Mouse (Mus musculus) MEL (cell line): ENCODE data around the gene Ikzf5.

Experiments used
- CTCF ChIP-seq, 3 experiments: IDR thresholded peaks in 2 of 3; conservative IDR thresholded peaks in 1 of 3; 2 replicates each; pipeline ENCODE4 v1.5.1; 2011 to 2012; ENCODE audit warnings: low read length in 3 of 3, low read depth in 2 of 3, mild to moderate bottlenecking in 2 of 3, improper control_type of control experiment in 1 of 3, inconsistent platforms in 1 of 3, mixed read lengths in 1 of 3, moderate library complexity in 1 of 3; ENCODE audit not compliant: control insufficient read depth in 1 of 3, insufficient read depth in 1 of 3, poor library complexity in 1 of 3, severe bottlenecking in 1 of 3
- EP300 ChIP-seq, 2 experiments: IDR thresholded peaks; 2 replicates each; pipeline ENCODE4 v1.6.1; 2011; ENCODE audit warnings: improper control_type of control experiment in 2 of 2, low read length in 2 of 2, low read depth in 1 of 2, mild to moderate bottlenecking in 1 of 2
- JUND ChIP-seq: IDR thresholded peaks from 2 replicates; pipeline ENCODE4 v1.6.1; 2011; ENCODE audit warnings: low read depth, mild to moderate bottlenecking, improper control_type of control experiment, low read length
- MXI1 ChIP-seq: IDR thresholded peaks from 2 replicates; pipeline ENCODE4 v1.6.1; 2011; ENCODE audit warnings: mild to moderate bottlenecking, low read depth, low read length, improper control_type of control experiment
- POLR2A ChIP-seq, 2 experiments: IDR thresholded peaks; 2 replicates each; pipeline ENCODE4 v1.6.1; 2011 to 2012; ENCODE audit warnings: low read length in 2 of 2, mild to moderate bottlenecking in 2 of 2, control low read depth in 1 of 2, improper control_type of control experiment in 1 of 2, low read depth in 1 of 2, moderate library complexity in 1 of 2; ENCODE audit not compliant: control insufficient read depth in 1 of 2, insufficient read depth in 1 of 2, poor library complexity in 1 of 2
- POLR2AphosphoS5 ChIP-seq: IDR thresholded peaks from 2 replicates; pipeline ENCODE4 v1.6.1; 2012; ENCODE audit warnings: low read depth, borderline replicate concordance, mild to moderate bottlenecking, inconsistent platforms, low read length, moderate library complexity, mixed read lengths
- USF1 ChIP-seq: IDR thresholded peaks from 2 replicates; pipeline ENCODE4 v1.6.1; 2014; ENCODE audit warnings: low read depth, mild to moderate bottlenecking, inconsistent platforms, low read length, improper control_type of control experiment, moderate library complexity
- USF2 ChIP-seq, 2 experiments: IDR thresholded peaks; 2 replicates each; pipeline ENCODE4 v1.6.1; 2011 to 2012; ENCODE audit warnings: improper control_type of control experiment in 2 of 2, low read length in 2 of 2, borderline replicate concordance in 1 of 2, inconsistent platforms in 1 of 2, low read depth in 1 of 2, mild to moderate bottlenecking in 1 of 2; ENCODE audit not compliant: insufficient read depth in 1 of 2
- ZKSCAN1 ChIP-seq: IDR thresholded peaks from 2 replicates; pipeline ENCODE4 v1.6.1; 2012; ENCODE audit warnings: low read depth, mild to moderate bottlenecking, inconsistent platforms, low read length, improper control_type of control experiment, moderate library complexity

DNA sequence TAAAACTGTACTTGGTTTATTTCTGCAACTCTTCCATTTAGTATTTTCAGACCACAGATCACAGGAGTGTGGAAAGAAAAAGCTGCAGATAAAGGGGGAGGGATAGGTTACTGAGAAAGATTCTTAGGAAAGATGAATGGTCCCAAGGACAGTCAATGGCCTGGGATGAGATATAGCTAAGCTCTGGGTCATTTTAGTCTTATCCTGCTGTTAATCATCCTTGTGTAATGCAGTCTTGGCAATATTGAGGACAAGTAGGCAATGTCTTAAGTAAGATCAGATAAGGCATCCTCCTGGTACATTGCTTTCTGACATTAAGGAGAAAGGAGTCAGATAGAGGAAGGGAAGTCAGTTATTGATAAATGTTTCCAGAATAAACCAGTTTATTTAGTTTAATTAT, 7.3 kb upstream of the Ikzf5 start:
- TF ChIP-seq EP300 (IDR thresholded peaks at IDR 0.05; ENCODE audit: low read depth in 1 of 2, low read length in 2 of 2) (no peak), JUND (no peak), CTCF (IDR thresholded peaks at IDR 0.05 in 2 of 3, conservative IDR thresholded peaks at IDR 0.05 in 1 of 3; ENCODE audit: control insufficient read depth in 1 of 3, insufficient read depth in 1 of 3, low read depth in 2 of 3, low read length in 3 of 3, poor library complexity in 1 of 3, severe bottlenecking in 1 of 3) (no peak), USF2 (IDR thresholded peaks at IDR 0.05; ENCODE audit: borderline replicate concordance in 1 of 2, insufficient read depth in 1 of 2, low read depth in 1 of 2, low read length in 2 of 2) (no peak), ZKSCAN1 (no peak), POLR2A (IDR thresholded peaks at IDR 0.05; ENCODE audit: control insufficient read depth in 1 of 2, insufficient read depth in 1 of 2, low read depth in 1 of 2, low read length in 2 of 2, poor library complexity in 1 of 2) (no peak), MXI1 (no peak), POLR2AphosphoS5 (no peak), USF1 (no peak)
